Mouse (Mus musculus) left cerebral cortex, postnatal 10 days (tissue): ENCODE results near the gene Cnfn. TPM values are rescaled to one million over a fixed set of nuclear protein-coding genes. Genes with fewer than 3 reads are reported as not detected.

ENCODE experiments used
- DNase-seq, 2 experiments: peaks; one replicate each; pipeline ENCODE4 v3.0.0; 2021 to 2022; ENCODE audit warnings: low spot score in 2 of 2, mixed read lengths in 1 of 2; ENCODE audit errors: extremely low spot score in 1 of 2
- intact Hi-C: fragments of 180-260 bp; cut with DNase I; formaldehyde crosslinking; loops from one replicate; pipeline ENCODE4 v1.15.1; 2025
- total RNA-seq, 2 experiments: library from RNA; stranded (reverse); gene quantifications; 2 replicates each; pipeline ENCODE4 v1.2.3; 2021

The Cnfn gene
- total RNA-seq, 2 experiments from 2014 or later = not detected

DNA sequence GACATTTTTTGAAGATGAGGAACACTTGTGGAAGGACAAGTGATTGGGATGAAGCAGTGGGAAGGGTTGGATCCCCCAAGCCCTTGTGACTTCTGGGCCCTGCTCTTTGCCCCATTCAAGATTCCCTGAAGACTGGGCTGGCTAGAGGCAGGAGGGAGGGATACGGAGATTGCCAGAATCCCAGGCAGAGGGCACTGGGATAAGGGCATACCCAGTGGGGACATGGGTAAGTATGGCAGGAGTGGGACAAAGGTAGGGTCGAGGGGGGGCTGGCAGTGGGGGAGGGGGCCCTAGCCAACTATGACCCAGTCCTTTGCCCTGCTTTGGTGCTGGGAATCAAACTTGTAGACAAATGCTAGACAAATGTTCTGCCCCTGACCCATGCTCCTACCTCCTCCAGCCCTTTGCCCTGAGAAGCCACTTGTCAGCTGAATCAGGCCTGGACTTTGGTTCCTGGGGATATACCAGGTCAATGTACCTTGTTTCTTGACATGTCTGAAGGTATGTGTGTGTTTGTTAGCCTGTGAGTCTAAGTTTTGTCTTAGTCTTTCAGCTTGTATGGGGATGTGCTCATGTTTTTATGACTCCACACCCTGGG lies 22.4 kb upstream of the Cnfn start:
- intact Hi-C loops = no loop called here
- DNase-seq = no peak

GRCm38 (mm10) chr7:25390986-25391385 lies 21.5 kb upstream of the Cnfn start:
- DNase-seq = no peak
- intact Hi-C loops = no loop called here

DNA sequence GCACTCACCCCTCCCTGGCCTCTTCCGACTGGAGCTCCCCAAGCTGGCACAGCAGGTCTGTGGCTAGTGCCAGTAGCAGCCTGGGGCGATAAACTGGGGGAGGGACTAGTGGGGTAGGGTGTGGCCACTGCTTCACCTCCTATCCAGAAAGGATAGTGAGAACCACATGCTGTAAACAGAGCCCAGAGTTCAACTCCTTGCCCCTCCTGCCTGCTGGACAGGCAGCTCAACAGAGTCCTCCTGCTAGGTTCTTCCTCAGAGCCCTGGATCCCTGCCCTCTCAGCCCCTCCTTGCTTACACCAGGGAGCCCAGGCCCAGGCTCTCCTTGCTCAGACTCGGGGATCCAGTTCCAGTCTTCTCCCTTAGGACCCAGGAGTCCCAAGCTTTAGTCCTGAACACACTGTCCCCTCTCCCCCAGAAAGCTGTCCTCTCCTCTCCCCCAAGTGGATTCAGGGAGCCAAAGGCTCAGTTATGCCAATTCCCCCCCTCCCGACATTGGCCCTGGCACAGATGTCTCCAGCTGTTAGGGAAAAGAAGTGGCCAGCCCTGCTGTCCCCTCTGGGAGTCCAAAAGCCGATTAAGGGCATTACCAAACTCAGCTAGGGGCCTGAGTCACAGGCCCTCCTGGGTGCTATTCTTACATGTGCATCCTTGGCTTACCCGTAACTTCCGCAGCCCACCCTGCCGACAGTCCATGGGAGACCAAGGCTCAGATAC lies 20.7 kb upstream of the Cnfn start:
- intact Hi-C loops = no loop called here
- no peak for DNase-seq

GRCm38 (mm10) chr7:25388916-25389315 lies 19.4 kb upstream of the Cnfn start:
- intact Hi-C loops = no loop called here
- no peak for DNase-seq

GRCm38 (mm10) chr7:25387811-25388440 lies 18.4 kb upstream of the Cnfn start:
- DNase-seq = no peak
- intact Hi-C loops = no loop called here

- intact Hi-C loops = no loop called here
- peak; percentile 63 to 88 for DNase-seq
These were observed 16.5 kb upstream of the Cnfn start for GRCm38 (mm10) chr7:25385850-25386555.

GRCm38 (mm10) chr7:25385259-25385658 lies 15.7 kb upstream of the Cnfn start:
- intact Hi-C loops = no loop called here
- DNase-seq = no peak

GRCm38 (mm10) chr7:25384818-25385217 lies 15.3 kb upstream of the Cnfn start:
- intact Hi-C loops = no loop called here
- no peak for DNase-seq

- intact Hi-C loops = no loop called here
- no peak for DNase-seq
These were observed 14.8 kb upstream of the Cnfn start for GRCm38 (mm10) chr7:25384318-25384717.

- no peak for DNase-seq
- intact Hi-C loops = no loop called here
These were observed 14.4 kb upstream of the Cnfn start for GRCm38 (mm10) chr7:25383891-25384290.

DNA sequence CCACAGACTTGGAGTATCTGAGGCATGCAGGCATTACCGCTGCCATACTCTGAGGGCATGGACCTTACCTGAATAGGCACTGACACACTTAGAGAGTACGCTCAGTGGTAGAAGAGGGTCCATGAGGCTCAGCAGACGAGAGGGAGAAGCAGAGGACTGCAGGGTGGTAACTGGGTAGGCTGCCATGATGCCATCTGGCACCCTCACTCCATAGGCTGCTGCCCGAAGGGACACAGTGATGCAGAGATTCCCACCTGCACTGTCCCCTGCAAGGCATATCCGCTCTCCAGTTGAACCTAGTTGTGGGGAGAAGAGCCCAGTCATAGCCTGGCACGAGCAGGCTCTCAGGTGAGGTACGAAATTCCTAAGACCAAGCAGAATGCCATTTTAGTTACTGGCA lies 13.9 kb upstream of the Cnfn start:
- no peak for DNase-seq
- intact Hi-C loops = no loop called here

DNA sequence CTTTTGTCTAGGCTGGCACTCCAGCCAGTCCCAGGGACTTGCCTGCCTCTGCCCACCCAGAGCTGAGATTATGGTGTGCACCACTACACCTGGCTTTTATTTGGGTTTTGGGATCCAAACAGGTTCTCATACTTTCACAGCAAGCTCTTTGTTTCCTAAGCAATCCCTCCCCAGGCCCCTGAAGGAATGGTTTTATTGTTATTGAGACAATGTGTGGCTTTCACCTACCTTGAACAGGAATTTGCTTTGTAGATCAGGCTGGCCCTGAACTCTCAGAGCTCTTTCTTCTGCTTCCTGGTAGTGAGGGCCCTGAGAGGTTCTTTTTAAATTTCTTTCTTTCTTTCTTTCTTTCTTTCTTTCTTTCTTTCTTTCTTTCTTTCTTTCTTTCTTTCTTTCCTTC lies 13.0 kb upstream of the Cnfn start:
- intact Hi-C loops = no loop called here
- DNase-seq = no peak

- intact Hi-C loops = no loop called here
- DNase-seq = no peak
These were observed 11.8 kb upstream of the Cnfn start for GRCm38 (mm10) chr7:25381284-25381680.

GRCm38 (mm10) chr7:25380392-25381283 lies 11.1 kb upstream of the Cnfn start:
- DNase-seq = peak in 1 of 2 experiments; percentile 39
- intact Hi-C loops = no loop called here

- DNase-seq = peak in 1 of 2 experiments; percentile 84
- intact Hi-C loops = loop anchor here (5.0 kb wide), 1 partner anchor 62 kb away; the partner anchor contains the start of gene Megf8
These were observed 10.2 kb upstream of the Cnfn start for GRCm38 (mm10) chr7:25379551-25380351.

- peak in 1 of 2 experiments; percentile 13 for DNase-seq
- intact Hi-C loops = loop anchor here (5.0 kb wide), 1 partner anchor 61 kb away; the partner anchor contains the start of gene Megf8
These were observed 8.9 kb upstream of the Cnfn start for GRCm38 (mm10) chr7:25378181-25379100.
